ENCODE assay signal across 33 mouse cellular contexts in the genomic region with DNA sequence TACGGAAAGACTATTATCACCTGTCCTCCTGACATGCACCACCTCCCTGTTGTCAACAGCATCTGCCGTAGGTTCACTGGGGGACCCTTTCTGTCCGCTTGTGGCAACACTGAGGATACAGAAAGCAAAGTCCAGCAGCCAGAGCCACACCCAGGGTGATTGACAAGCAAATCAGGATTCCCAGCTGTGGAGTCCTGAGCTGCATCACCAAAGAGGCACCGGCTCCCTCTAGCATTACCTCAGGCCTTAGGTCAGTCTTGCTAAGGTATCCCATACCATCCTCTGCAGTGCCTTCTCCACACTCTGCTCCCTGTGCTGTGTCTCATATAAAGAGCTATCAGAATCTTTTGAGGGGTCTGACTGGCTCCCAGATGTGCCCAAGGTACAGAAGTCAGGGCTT.
"Had no signal": no experiment of that assay in that cellular context is flagged by ENCODE, and none has a peak within 500 bp of the region (broad histone marks: within the 10 kb centered on the region; RNA-seq: fewer than 3 reads in every experiment).

No protein-coding gene starts in this region.

- H3K36me3 ChIP-seq: heart, embryonic 12.5 days; heart, embryonic 13.5 days; heart, embryonic 15.5 days; hindbrain, embryonic 10.5 days; hindbrain, embryonic 12.5 days; hindbrain, embryonic 13.5 days; hindbrain, embryonic 15.5 days; intestine, embryonic 15.5 days; kidney, embryonic 15.5 days had no signal

- DNase-seq: heart, postnatal 10 days; heart, postnatal 14 days; heart, postnatal 36 days; heart, postnatal 4 days; kidney, adult 11 months; kidney, adult 18-20 months; kidney, adult 2 months; kidney, adult 8-10 months; kidney, adult 9 months; kidney, postnatal 10 days; kidney, postnatal 14 days; kidney, postnatal 25 days; kidney, postnatal 36 days; kidney, postnatal 4 days; layer of hippocampus, adult 9-11 months; layer of hippocampus, postnatal 36 days had no signal

- ATAC-seq: hindbrain, embryonic 16.5 days; hindbrain, postnatal 0 days; inflammation-experienced regulatory T-cells, adult 6 months; intestine, embryonic 15.5 days; intestine, embryonic 16.5 days had no signal

- H3K27ac ChIP-seq: heart, embryonic 13.5 days; heart, embryonic 15.5 days; hindbrain, embryonic 10.5 days; hindbrain, embryonic 12.5 days; hindbrain, embryonic 13.5 days; hindbrain, embryonic 14.5 days; hindbrain, embryonic 15.5 days; hindbrain, postnatal 0 days; intestine, embryonic 15.5 days; kidney, embryonic 15.5 days; kidney, postnatal 0 days; layer of hippocampus, adult 2 months; left cerebral cortex, adult 2 months had no signal

- H3K4me1 ChIP-seq: hindbrain, embryonic 10.5 days; hindbrain, embryonic 12.5 days; hindbrain, embryonic 13.5 days; hindbrain, embryonic 15.5 days; intestine, embryonic 15.5 days; kidney, embryonic 15.5 days had no signal

- H3K4me2 ChIP-seq: heart, embryonic 12.5 days; heart, embryonic 13.5 days; heart, embryonic 15.5 days; hindbrain, embryonic 12.5 days; hindbrain, embryonic 13.5 days; hindbrain, embryonic 14.5 days; hindbrain, embryonic 15.5 days; intestine, embryonic 15.5 days; kidney, embryonic 15.5 days had no signal

- H3K9me3 ChIP-seq: heart, embryonic 12.5 days; heart, embryonic 13.5 days; heart, embryonic 15.5 days; hindbrain, embryonic 10.5 days; hindbrain, embryonic 12.5 days; hindbrain, embryonic 15.5 days; intestine, embryonic 15.5 days; kidney, embryonic 15.5 days had no signal

- H3K27me3 ChIP-seq: heart, embryonic 12.5 days; heart, embryonic 13.5 days; heart, embryonic 15.5 days; hindbrain, embryonic 12.5 days; hindbrain, embryonic 13.5 days; hindbrain, embryonic 15.5 days; intestine, embryonic 15.5 days; kidney, embryonic 15.5 days had no signal

- H3K9ac ChIP-seq: heart, embryonic 12.5 days; heart, embryonic 13.5 days; heart, embryonic 15.5 days; hindbrain, embryonic 12.5 days; hindbrain, embryonic 13.5 days; hindbrain, embryonic 14.5 days; hindbrain, embryonic 15.5 days; intestine, embryonic 15.5 days; kidney, embryonic 15.5 days had no signal

- H3K4me3 ChIP-seq: heart, embryonic 12.5 days; heart, embryonic 13.5 days; heart, embryonic 15.5 days; hindbrain, embryonic 10.5 days; hindbrain, embryonic 12.5 days; hindbrain, embryonic 13.5 days; hindbrain, embryonic 15.5 days; intestine, embryonic 15.5 days; kidney, embryonic 15.5 days; layer of hippocampus, adult 2 months; left cerebral cortex, adult 2 months had no signal
